Mouse (Mus musculus) myocyte (in vitro differentiated cells): ENCODE measurements around the gene Nek2. TPM values are rescaled to one million over a fixed set of nuclear protein-coding genes. Genes with fewer than 3 reads are reported as not detected.

Experiments
- H3K27me3 ChIP-seq: one replicate; pipeline ENCODE4 v1.6.1; 2011; ENCODE audit not compliant: control insufficient read depth, insufficient read depth, insufficient read length
- H3K36me3 ChIP-seq: one replicate; pipeline ENCODE4 v1.6.1; 2011; ENCODE audit not compliant: control insufficient read depth, insufficient read depth
- H3K4me2 ChIP-seq: one replicate; pipeline ENCODE4 v1.6.1; 2011; ENCODE audit warnings: low read depth, control low read depth
- H3K4me3 ChIP-seq: one replicate; pipeline ENCODE4 v1.5.1; 2011; ENCODE audit warnings: mild to moderate bottlenecking, control low read depth, moderate library complexity
- H3K79me2 ChIP-seq: one replicate; pipeline ENCODE4 v1.6.1; 2011; ENCODE audit not compliant: control insufficient read depth, insufficient read depth
- H3ac ChIP-seq: one replicate; pipeline ENCODE4 v1.6.1; 2011; ENCODE audit not compliant: control insufficient read depth, insufficient read length
- CEBPB ChIP-seq: IDR thresholded peaks from 2 replicates; pipeline ENCODE4 v1.6.1; 2011; ENCODE audit warnings: mild to moderate bottlenecking, moderate library complexity; ENCODE audit not compliant: poor library complexity, insufficient read depth, severe bottlenecking
- E2F4 ChIP-seq: IDR thresholded peaks from one replicate; pipeline ENCODE4 v1.6.1; 2011; ENCODE audit warnings: mild to moderate bottlenecking, control low read depth, moderate library complexity; ENCODE audit not compliant: insufficient read depth
- MAX ChIP-seq: IDR thresholded peaks from one replicate; pipeline ENCODE4 v1.6.1; 2011; ENCODE audit warnings: low read depth, mild to moderate bottlenecking, control low read depth
- MYOD1 ChIP-seq, 3 experiments: IDR thresholded peaks; one replicate each; pipeline ENCODE4 v1.6.1; 2011; ENCODE audit warnings: control low read depth in 2 of 3, low read depth in 2 of 3, mild to moderate bottlenecking in 2 of 3, moderate library complexity in 1 of 3; ENCODE audit not compliant: insufficient read length in 2 of 3, control insufficient read depth in 1 of 3
- MYOG ChIP-seq, 3 experiments: IDR thresholded peaks; one replicate each; pipeline ENCODE4 v1.6.1; 2011; ENCODE audit warnings: control low read depth in 2 of 3, low read depth in 2 of 3, mild to moderate bottlenecking in 2 of 3; ENCODE audit not compliant: insufficient read length in 2 of 3, control insufficient read depth in 1 of 3, insufficient read depth in 1 of 3
- POLR2A ChIP-seq: IDR thresholded peaks from one replicate; pipeline ENCODE4 v1.6.1; 2011; ENCODE audit warnings: low read depth, mild to moderate bottlenecking, control low read depth, moderate library complexity; ENCODE audit not compliant: insufficient read length
- POLR2AphosphoS2 ChIP-seq: IDR thresholded peaks from one replicate; pipeline ENCODE4 v1.6.1; 2011; ENCODE audit warnings: low read depth, control low read depth; ENCODE audit not compliant: insufficient read length
- REST ChIP-seq: IDR thresholded peaks from one replicate; pipeline ENCODE4 v1.6.1; 2011; ENCODE audit warnings: mild to moderate bottlenecking, control low read depth, moderate library complexity; ENCODE audit not compliant: insufficient read depth, insufficient read length
- SRF ChIP-seq: IDR thresholded peaks from one replicate; pipeline ENCODE4 v1.6.1; 2011; ENCODE audit warnings: low read depth; ENCODE audit not compliant: control insufficient read depth, insufficient read length
- TCF12 ChIP-seq: IDR thresholded peaks from one replicate; pipeline ENCODE4 v1.6.1; 2011; ENCODE audit warnings: mild to moderate bottlenecking, control low read depth; ENCODE audit not compliant: poor library complexity, insufficient read depth, severe bottlenecking
- TCF3 ChIP-seq: IDR thresholded peaks from one replicate; pipeline ENCODE4 v1.6.1; 2011; ENCODE audit warnings: low read depth, control low read depth; ENCODE audit not compliant: insufficient read length
- USF1 ChIP-seq: IDR thresholded peaks from one replicate; pipeline ENCODE4 v1.6.1; 2011; ENCODE audit warnings: low read depth, mild to moderate bottlenecking, control low read depth, moderate library complexity
- polyA plus RNA-seq: library from polyadenylated mRNA; unstranded; fragments of >200 nt; fragmentation: generic; extraction: Trizol; gene quantifications from one replicate; pipeline ENCODE4 v1.2.1, GENCODE M21; 2012; ENCODE audit warnings: missing spikeins

Gene Nek2
- polyA plus RNA-seq, 1 experiment = 21.2 TPM

DNA sequence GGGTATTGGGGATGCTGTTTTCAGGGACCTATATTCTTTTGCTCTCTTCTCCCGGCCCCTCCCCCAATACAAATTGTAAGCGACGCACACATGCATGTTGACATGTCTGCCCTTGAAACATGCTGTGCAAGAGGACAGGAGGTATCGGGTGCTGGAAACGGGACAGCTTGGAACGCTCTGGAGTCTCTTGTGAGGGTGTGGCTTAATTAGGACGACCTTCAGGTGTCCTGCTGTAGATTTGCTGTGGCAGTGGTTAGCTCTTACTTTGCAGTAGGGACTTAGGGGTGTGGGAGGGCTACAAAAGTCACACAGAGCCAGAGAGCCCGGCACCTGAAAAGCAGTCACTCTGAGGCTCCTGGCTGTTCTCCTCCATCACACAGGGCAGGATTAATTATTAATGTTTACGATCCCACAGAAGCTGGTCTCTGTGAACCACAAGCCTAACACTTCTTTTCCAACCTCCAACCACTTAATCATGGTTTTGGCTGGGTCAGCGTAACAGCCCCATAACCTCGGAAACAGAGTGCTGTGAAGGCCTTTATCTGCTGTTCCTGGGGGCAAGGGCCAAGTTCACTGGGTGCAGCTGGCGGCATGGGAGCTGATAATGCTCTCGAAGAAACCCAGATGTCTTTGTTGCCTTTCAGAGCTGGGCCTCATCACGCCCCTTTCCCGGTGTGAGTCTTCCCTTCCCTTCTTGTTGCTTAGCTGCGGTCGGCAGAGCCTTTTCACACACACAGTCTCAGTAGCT lies 17.9 kb downstream of the Nek2 start:
- no peaks in the 10 kb centered on the region for H3K36me3 ChIP-seq
- H3ac ChIP-seq = no peak overlapping the region
- no peaks in the 10 kb centered on the region for H3K79me2 ChIP-seq
- no peak overlapping the region for H3K4me2 ChIP-seq
- H3K4me3 ChIP-seq = no peak overlapping the region
- H3K27me3 ChIP-seq = no peaks in the 10 kb centered on the region
- no peak for TF ChIP-seq USF1
- TF ChIP-seq MAX = no peak
- no peak for TF ChIP-seq MYOD1 (IDR thresholded peaks at IDR 0.05; ENCODE audit: control insufficient read depth in 1 of 3, insufficient read length in 2 of 3, low read depth in 2 of 3)
- TF ChIP-seq REST = no peak
- no peak for TF ChIP-seq E2F4
- TF ChIP-seq TCF3 = no peak
- TF ChIP-seq CEBPB = no peak
- TF ChIP-seq POLR2A = no peak
- TF ChIP-seq MYOG (IDR thresholded peaks at IDR 0.05; ENCODE audit: control insufficient read depth in 1 of 3, insufficient read depth in 1 of 3, insufficient read length in 2 of 3, low read depth in 2 of 3) = no peak
- TF ChIP-seq SRF = no peak

DNA sequence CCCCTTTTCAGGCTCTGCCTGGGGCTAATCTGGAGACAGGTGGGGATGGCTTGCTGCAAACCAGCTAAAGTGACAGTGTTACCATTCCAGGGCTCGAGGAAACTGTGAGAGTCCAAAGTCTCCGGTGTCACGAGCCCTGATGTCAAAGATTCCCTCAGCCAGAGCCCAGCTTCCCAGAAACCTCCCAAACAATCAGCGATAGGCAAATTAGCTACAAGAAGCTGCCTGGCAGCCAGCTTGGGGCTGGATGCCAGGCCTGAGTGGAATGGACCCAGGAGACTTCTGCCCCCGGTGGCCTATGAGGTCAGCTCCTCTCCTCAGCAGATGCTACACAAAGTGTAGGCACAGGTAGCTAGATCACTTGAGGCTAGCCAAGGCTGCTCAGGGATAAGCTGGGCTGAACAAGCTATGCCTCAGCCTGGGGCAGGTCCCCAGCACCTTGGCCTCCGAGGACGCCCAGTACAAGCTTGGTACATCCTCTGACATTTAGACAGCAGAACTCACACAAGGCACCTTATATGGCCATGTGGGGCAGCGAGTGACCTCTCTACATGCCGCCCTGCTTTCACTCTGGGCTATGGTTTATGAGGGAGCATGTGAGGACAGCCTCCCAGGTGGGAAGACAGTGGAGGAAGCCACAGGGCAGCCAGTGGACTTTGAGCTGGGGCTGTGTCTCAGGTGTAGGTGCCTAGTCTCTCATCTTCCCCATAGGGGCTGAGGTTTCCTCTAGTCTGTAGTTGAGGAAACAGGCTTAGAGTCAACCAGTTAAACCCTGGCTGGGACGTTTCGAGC lies 19.7 kb downstream of the Nek2 start:
- Histone ChIP-seq H3K4me2 (no peak overlapping the region), H3K36me3 (no peaks in the 10 kb centered on the region), H3K27me3 (no peaks in the 10 kb centered on the region), H3K4me3 (no peak overlapping the region), H3K79me2 (no peaks in the 10 kb centered on the region), H3ac (no peak overlapping the region)
- TF ChIP-seq REST (no peak), MYOD1 (IDR thresholded peaks at IDR 0.05; ENCODE audit: control insufficient read depth in 1 of 3, insufficient read length in 2 of 3, low read depth in 2 of 3) (no peak), TCF12 (no peak), SRF (no peak), CEBPB (no peak), USF1 (no peak), POLR2A (no peak), MAX (no peak), E2F4 (no peak), TCF3 (no peak), MYOG (IDR thresholded peaks at IDR 0.05; ENCODE audit: control insufficient read depth in 1 of 3, insufficient read depth in 1 of 3, insufficient read length in 2 of 3, low read depth in 2 of 3) (no peak), POLR2AphosphoS2 (no peak)

DNA sequence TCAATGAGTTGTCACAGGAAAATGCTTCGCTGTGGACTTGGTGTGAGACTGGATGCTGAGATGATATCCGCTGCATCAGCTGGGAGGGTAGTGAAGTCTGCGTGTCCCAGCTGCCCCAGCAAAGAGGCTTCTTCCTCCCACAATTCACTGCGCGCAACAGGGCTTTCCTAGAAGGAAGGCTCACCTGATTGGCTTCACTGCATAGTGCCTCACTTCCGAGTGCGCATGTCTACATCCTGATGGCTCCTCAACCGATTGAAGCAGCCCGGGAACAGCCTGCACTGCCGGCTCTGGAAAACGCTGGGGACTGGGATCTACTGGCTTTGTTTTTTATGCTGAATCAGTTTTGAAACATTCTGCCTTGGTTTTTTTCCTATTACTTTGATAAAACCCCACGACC lies 21.0 kb downstream of the Nek2 start:
- no peak overlapping the region for H3ac ChIP-seq
- no peaks in the 10 kb centered on the region for H3K27me3 ChIP-seq
- no peak overlapping the region for H3K4me3 ChIP-seq
- no peaks in the 10 kb centered on the region for H3K79me2 ChIP-seq
- no peak overlapping the region for H3K4me2 ChIP-seq
- no peaks in the 10 kb centered on the region for H3K36me3 ChIP-seq
- TF ChIP-seq SRF (no peak), POLR2AphosphoS2 (no peak), MAX (no peak), CEBPB (no peak), MYOG (IDR thresholded peaks at IDR 0.05; ENCODE audit: control insufficient read depth in 1 of 3, insufficient read depth in 1 of 3, insufficient read length in 2 of 3, low read depth in 2 of 3) (no peak), E2F4 (no peak), TCF12 (no peak), REST (no peak), POLR2A (no peak), MYOD1 (IDR thresholded peaks at IDR 0.05; ENCODE audit: control insufficient read depth in 1 of 3, insufficient read length in 2 of 3, low read depth in 2 of 3) (no peak), TCF3 (no peak), USF1 (no peak)

DNA sequence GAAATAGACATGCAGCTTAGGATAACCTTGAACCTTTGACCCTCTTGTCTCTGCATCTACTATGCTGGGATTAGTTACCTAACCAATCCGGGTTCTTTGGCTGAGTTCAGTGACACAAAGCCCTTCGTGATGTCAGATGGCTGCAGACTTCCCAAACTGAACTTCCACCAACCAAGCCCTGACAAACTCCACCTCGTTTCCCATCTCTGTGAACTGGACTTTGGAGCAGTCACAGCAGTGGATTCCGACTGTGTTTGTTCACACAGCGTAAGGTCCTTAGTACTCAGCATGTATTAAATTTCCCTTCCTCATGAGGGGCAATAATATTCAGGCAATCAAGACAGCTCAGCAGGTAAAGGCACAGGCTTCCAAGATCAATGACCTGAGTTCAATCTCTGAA lies 25.4 kb downstream of the Nek2 start:
- Histone ChIP-seq H3K4me3 (no peak overlapping the region), H3ac (no peak overlapping the region), H3K36me3 (no peaks in the 10 kb centered on the region), H3K79me2 (no peaks in the 10 kb centered on the region), H3K4me2 (no peak overlapping the region), H3K27me3 (no peaks in the 10 kb centered on the region)
- no peak for TF ChIP-seq REST
- TF ChIP-seq POLR2AphosphoS2 = no peak
- TF ChIP-seq TCF12 = no peak
- TF ChIP-seq MYOD1 (IDR thresholded peaks at IDR 0.05; ENCODE audit: control insufficient read depth in 1 of 3, insufficient read length in 2 of 3, low read depth in 2 of 3) = no peak
- TF ChIP-seq CEBPB = no peak
- TF ChIP-seq E2F4 = no peak
- TF ChIP-seq MYOG (IDR thresholded peaks at IDR 0.05; ENCODE audit: control insufficient read depth in 1 of 3, insufficient read depth in 1 of 3, insufficient read length in 2 of 3, low read depth in 2 of 3) = no peak
- no peak for TF ChIP-seq POLR2A
- TF ChIP-seq USF1 = no peak
- no peak for TF ChIP-seq TCF3
- TF ChIP-seq MAX = no peak
- TF ChIP-seq SRF = no peak
